Mouse (Mus musculus) heart, adult 11 months (tissue): ENCODE measurements around the gene 4933407L21Rik.
"Not testable (repeated sequence)": the region's sequence is repeated elsewhere in the genome, so short reads cannot be mapped to it uniquely, and the experiment has no call there.

Source experiments
- DNase-seq: peaks from one replicate; pipeline ENCODE4 v3.0.0; 2022

The 4933407L21Rik gene

DNA sequence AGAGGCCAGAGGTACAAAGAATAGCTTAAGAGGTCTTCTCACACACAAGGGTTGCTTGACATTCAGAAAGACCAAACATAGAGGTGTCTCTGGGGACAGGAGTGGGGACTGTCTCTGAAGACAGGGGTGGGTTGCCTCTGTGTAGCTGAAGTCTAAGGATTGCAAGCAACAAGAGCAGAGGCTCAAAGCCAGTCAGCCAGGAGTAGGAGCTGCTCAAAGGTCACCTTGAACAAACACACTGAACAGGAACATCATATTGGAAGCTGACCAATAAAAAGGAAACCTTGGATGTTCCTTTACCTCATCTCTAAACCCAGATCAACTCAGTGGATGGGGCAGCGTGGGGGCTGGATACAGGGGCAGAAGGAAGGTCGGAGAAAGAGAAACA, 31.6 kb downstream of the 4933407L21Rik start:
- DNase-seq: peak; percentile 50

DNA sequence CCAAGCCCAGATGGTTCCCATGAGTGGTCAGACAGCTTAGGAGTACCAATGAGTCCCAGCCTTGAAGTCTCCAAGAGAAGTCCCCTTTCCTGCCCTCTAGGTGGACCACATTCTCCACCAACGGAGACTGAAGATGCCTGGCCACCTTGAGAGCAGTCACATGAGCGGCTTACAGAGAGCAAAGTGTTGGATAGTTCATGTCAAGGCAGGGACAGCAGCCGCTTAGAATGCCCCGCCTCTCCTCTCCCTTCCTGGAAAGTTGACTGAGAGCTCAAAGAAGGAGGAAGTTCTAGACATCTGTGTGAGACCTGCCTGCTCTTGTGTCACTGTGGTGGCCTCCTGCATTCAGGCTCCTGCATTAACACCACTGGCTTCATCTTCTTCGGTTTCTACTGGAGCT, 32.6 kb downstream of the 4933407L21Rik start, which contains the start of gene Gpr55:
TSS of gene Gpr55 (minus strand) at position 135 of the 400 bp plus-strand sequence.
- DNase-seq: peak; percentile 81

DNA sequence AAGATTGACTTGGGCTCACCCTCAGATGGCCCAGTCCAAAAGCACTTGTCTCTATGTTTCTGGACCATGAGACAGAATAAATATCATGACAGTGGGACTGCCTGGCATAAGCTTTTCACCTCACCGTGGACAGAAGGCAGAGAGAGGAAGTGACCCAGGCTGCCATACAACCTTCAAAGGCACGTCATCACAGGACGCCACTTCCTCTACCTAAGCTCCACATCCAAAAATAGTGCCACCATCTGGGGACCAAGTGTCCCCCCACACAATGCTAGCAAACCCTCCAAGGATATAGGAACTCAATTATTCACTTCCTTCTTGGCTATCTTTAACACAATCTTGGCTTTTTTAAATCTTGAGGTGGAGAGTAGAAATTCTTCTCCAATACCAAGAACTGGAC, 33.8 kb downstream of the 4933407L21Rik start:
- DNase-seq: peak; percentile 59

DNA sequence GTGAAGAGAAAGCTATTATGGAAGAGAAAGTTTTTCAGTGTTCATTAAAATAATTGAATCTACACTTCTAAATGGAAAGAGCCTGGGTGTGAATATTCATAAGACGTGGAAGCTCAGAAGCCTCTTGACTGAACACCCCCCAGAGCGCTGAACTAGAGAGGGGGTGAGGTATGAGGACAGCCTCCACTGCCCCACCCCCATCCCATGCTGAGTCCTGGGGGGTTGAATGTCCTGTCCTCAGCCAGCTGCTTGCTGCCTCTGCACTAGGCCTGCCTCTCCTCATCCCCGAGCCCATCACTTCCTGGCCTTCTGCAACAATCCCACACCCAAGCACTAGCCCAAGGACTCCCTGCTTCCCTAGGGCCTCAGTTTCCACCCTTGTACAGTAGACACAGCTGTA, 37.6 kb downstream of the 4933407L21Rik start:
- DNase-seq: peak; percentile 74

DNA sequence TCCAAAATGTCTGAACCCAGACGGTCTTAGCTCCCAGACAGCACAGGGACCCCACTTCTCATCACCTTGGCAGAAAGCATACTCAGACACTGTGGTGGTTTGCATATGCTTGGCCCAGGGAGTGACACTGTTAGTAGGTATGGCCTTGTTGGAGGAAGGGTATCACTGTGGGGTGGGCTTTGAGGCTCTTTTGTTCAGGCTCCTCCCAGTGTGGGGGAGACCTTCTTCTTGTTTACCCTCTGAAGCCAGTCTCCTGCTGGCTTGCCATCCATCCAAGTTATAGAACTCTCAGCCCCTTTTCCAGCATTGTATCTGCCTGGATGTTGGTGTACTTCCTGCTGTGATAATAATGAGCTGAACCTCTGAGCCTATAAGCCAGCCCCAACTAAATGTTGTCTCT, 40.8 kb downstream of the 4933407L21Rik start:
- peak; percentile 39 for DNase-seq

DNA sequence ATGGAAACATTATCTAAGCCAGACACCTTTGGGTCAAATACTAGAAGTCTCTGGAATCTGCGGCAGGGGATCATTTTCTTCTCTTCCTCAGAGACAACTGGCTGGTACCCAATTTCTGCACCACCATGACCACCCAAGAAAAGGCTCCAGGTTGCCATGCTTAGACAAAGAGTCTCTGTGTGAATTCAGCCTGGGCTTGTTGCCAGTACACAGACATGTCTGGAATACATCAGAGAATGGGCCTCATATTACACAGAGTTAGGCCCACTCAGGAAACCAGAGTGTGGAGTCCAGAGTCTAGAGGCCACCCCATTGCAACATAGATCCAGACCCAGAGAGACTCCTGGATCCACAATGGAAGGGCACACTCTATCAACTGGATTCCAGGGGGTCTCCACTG, 41.2 kb downstream of the 4933407L21Rik start:
- peak; percentile 29 for DNase-seq

DNA sequence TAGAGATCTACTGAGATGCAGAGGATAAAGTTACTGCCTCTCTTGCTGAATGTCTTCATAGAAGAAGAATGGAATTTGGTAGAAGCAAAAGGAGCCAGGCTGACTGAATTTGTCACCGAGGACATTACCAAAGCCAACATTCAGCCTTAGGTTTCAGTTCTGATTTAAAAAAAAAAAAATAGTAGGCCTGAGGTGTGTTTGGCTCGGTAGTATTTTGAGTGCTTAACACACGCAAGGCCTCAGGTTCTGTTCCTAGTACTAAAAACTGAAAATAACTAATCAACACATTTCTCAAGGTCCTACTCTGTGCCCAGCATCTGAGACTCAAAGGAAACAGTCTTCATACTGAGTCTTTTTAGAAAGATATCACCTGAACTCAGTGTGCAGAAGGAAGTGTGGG, 42.8 kb downstream of the 4933407L21Rik start:
- peak; percentile 2 for DNase-seq

DNA sequence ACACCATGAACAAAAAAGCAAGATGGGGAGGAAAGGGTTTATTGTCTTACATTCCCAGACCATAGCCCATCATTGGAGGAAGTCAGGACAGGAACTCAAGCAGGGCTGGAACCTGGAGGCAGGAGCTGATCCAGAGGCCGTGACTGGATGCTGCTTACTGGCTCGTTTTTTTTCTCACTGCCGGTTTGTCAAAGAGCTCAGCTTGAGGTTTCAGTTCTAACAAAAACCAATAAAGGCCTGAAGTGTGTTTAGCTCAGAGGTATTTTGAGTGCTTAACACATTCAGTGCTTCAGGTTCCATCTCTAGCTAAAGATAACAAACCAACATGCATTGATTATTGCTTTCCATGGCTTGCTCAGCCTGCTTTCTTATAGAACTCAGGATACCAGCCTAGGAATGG, 44.1 kb downstream of the 4933407L21Rik start:
- no peak for DNase-seq

DNA sequence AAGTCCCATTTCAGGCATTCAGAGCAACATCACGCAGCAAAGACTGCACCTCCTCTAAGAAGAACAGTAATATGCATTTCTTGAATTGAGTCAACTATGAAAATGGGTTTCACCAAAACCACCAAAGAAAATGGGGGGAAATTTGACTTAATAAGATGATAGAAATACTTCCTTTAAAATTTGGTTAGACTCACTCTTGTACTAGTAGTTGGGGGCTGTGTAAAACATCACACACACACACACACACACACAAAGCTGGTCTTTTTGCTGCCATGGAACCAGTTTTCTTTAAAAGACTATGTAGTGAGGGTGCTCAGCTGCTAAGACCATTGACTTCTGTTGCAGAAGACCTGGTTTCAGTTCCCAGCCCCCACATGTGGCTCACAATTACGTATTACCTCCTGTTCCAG, 45.2 kb downstream of the 4933407L21Rik start:
- DNase-seq: no peak

DNA sequence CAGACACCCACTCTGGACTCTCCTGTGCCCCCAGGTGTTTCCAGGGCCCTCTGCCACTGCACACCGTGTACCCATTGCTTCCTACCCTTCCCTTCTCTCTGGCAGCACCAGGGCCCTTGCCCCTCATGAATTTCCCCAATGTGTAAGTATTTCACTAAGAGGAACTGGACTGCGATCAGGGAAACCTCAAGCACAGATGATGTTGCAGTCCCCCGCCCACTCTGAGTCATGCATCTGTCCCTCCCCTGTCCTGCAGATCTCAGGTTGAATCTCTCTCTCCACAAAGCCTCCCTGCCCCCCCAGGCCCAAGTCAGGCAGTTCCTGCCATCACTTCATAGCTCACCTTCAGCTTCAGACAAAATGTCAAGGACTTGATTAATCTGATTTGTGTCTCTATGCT, 49.4 kb downstream of the 4933407L21Rik start:
- DNase-seq: no peak

DNA sequence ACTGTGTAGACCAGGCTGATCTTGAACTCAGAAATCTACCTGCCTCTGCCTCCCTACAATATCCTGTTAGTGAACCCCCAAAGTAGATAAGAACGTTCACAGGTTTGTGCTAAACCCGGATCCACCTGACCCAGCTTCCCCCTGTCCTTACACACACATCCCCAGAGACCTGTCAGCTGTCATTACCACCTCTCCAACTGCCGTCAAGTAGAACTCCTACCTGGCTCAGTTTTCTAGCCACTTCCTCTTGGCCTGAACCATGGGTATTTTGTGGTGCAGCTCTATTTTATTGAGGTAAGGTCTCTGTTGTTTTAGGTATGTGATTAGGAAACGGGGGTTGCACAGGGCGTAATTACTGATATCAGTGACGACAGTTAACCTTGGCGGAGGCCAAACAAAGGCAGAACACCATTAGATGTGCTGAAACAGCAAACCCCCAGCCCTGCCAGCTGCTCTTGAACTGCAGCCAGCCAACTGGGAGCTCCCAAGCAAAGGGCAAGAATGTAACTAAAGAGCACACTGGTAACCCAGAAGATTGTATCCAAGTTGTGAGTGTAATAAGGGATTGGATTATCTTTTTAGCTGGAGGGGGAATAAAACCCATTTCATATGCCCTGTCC, 53.6 kb downstream of the 4933407L21Rik start:
- DNase-seq: no peak

DNA sequence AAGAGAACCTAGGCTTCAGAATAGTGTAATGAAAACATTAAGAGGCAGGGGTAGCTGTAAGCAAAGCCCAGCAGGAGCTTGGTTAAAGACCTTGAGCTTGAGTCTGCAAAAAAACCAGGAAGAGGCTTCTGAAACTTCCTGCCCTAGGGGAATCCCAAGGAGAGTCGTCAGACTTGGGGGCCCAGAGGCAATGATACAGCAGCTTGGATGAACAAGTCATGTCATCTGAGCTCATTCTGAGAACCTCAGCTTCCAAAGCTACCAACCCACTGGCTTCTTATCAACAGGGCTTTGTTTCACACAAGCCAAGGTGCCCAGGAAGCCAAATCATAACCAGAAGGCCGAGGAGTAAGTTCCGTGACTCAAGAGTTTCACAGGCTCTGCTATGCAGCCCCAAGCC, 57.5 kb downstream of the 4933407L21Rik start:
- no peak for DNase-seq

DNA sequence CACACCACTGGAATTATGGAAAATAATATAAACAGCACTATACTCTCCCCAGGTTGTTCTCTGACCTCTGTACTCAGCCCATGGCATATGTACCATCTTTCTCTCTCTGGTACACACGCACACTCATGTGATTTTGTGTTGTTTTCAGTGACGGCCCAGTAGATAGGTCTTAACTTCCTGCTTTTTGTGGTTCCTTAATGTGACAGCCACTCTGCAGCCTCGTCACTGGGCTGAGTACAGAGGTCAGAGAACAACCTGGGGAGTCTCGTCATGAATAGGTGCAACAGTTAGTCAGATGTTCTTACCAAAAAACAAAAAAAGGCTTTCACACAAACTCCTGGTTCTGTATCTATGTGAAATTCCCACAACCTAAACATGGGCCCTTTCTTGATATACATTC, 60.1 kb downstream of the 4933407L21Rik start:
- DNase-seq: no peak

DNA sequence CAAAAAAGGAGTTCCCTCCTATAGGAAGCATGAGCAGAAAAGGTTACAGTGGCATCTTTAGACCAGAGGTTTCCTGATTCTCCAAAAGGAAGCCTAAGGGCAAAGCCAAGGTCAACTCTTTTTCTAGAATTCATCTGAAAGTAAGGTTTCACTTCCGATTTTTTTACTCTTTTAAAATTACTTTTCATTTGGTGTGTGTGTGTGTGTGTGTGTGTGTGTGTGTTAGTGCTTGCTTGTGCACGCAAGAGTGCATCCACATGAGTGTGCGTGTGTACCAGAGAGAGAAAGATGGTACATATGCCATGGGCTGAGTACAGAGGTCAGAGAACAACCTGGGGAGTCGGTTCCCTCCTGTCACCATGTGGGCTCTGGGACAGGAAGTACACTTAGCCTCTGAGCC, 60.6 kb downstream of the 4933407L21Rik start:
- not testable (repeated sequence) for DNase-seq
